Mouse (Mus musculus) megakaryocyte, embryonic 14.5 days (primary cell): ENCODE measurements around the gene Fam189a2.

Experiments used
- FLI1 ChIP-seq: IDR thresholded peaks from 2 replicates; pipeline ENCODE4 v1.6.1; 2012; ENCODE audit warnings: low read length, inconsistent platforms, mixed read lengths
- GATA1 ChIP-seq: IDR thresholded peaks from 3 replicates; pipeline ENCODE4 v1.6.1; 2012; ENCODE audit warnings: mixed read lengths, low read length, inconsistent platforms, borderline replicate concordance

GRCm38 (mm10) chr19:24007638-24008360 is 23.0 kb downstream of the Fam189a2 start:
- TF ChIP-seq FLI1 (no peak), GATA1 (no peak)
